Mouse (Mus musculus): Measurements from ENCODE around the gene Casq2.

DNA sequence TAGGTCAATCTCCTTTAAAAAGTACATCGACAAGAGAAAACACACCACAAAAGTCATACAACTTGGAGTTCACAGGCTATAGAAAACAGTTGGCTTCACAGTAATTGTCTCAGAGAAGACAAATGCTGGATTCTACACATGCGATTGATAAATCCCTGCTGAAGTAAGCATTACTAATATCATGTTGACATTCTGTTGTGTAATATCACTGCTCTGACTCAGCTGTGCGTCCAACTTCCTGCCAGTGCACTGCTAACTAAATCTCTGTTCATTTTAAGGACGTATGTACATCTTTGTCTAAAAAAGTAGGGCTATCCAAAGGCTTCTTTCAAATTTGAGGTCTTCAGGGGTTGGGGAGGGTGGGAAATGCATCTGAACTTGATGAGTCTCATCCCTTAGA is 101.2 kb downstream of the Casq2 start:
- no peak for TF ChIP-seq POLR2A (IDR thresholded peaks at IDR 0.05; ENCODE audit: borderline replicate concordance, insufficient read depth, low read length)
- TF ChIP-seq CTCF (IDR thresholded peaks at IDR 0.05; ENCODE audit: borderline replicate concordance, insufficient read depth, low read depth, low read length): no peak
